Mouse (Mus musculus): ENCODE results near the gene Enox1.
"Not testable (repeated sequence)": the region's sequence is repeated elsewhere in the genome, so short reads cannot be mapped to it uniquely, and the experiment has no call there.

The Enox1 gene

DNA sequence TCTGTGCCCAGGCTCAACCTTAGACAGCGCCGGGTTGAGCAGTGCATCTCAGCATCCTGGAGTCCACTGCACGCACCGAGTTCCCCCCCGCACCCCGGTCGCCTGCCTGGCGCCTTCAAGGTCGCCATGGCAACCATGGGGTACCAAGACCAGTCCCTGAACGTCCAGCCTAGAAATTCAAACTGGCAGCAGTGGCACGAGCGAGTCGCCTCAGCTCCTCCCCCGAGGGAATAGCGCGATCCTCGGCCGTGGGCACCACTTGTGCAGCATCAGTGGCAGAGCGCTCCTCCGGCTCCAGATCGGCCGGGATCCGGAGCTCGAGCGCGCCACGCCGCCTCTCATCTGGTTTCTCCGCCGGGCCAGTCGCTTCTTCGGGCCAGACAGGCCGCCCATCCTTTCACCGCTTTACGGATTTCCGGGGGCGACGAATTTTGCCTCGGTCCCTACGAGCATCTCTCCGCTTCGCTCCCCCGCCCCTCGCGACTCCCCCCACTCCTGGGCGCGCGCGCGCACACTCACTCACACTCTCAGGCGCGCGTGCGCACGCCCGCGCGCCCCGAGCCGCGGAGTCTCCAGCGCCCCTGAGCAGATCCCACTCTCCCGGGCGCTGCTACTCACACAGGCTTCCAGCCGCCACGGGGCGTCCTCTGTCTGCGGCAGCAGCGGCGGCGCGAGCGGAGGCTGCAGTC, at the start of gene Enox1:
Gene Enox1 (plus strand): TSS at position 542 of the 689 bp plus-strand sequence.
- DNase-seq = peak; percentile 5

DNA sequence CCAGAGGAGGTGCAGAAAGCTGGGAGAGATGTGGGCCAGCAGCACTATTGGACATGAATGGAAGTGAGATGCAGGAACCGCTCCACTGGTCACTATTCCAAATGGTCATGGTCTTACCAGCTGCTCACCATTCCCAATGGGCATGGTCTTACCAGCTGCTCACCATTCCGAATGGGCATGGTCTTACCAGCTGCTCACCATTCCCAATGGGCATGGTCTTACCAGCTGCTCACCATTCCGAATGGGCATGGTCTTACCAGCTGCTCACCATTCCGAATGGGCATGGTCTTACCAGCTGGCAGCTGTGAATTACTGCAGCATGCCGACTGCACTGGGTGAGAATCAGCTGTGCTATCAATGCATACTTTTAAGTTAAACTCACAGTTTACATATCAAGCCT, 45.9 kb upstream of the Enox1 start:
- not testable (repeated sequence) for DNase-seq

DNA sequence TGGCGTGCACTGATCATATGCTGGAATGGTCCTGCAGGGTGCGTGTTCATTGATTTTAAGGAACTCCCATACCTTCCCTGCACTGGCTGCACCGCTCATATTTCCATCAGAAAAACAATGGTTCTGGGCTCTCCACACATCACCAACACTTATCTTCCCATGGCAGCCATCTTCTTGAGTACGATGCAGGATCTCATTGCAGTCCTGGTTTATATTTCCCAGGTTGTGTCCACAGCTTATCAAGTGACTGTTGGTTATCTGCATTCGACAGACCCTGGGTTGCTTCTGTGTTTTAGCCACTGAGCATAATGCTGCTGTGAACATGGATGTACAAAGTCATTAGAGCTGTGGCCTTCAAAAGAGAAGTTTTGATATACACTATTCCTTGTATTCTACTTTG, 26.0 kb upstream of the Enox1 start:
- no peak for DNase-seq

DNA sequence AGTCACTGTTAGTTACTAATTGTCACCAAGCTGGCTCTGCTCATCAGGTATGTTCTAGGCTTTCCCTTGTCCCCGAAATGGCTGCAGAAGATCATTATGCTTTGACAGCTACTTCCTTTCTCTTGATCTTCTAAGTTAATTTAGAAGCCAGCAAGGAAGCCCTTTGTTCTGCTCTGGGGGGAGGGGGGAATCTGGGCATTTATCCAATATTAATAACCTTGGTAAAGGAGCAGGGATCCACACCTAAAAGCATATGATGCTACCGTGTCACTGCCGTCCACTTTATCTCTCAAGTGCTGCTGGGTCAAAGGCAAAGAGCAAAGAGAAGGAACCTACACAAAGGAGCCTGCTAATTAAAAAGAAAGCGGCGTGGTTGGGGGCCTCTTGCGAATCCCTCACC, 19.6 kb upstream of the Enox1 start:
- no peak for DNase-seq

DNA sequence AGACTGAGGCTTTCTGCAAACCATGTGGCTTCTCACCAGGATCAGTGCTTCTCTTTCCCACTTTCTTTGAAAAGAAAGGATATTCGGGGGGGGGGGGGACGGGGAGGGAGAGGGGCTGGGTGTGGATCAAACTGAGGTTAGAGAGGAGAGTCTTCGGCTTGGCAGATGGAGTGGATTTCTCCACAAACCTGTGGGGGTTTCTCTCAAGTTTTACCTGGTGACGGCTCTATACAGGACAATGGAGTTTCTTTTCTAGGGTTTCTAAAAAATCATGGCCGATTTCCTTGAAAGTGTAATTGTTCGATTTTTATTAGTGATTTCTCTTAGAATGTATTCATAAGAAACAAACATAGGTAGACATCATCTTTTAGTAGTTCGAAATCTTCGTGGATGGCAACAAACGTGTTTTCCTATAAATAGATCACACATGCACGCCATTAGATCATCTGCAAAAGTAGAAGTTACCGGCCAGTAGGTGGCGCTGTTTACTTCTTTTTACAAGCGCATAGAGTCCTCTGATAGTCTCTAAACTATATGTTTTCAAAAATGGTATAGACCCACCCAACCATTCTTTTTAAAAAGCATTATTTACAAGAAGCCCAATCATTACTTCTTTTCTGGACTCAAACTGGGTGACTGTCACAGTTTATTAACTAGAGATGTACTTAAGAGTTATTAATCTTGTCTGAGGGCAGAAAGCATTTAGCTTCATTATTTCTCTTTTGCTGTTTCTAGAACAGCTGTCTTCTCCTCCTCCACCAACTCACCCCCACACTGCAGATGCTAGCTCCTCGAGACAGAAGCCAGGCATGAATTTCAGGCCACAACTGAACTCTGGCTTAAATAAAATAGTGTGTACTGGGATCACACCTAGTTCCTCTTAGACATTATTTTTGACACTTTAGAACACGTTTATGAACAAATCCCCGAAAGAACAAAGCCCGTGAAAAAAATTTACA, 15.0 kb upstream of the Enox1 start:
- peak; percentile 88 for DNase-seq

DNA sequence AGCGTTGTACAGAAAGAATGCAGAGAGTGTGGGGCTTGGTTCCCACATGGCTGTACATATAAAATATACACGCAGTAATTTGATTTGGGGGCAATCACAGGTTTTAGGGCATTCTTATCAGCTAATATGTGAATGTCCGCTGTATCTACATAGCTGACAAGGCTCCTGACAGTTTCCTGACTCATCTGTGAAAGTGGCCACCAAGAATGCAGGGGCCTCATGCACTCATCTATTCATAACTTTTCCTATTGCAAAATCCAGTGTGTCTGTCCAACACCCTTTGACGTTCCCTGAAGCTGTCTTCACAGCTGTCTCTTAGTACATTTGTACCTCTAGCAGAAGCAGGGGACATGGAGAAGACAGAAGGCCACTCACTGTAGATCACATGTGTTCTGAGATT, 11.5 kb upstream of the Enox1 start:
- no peak for DNase-seq

DNA sequence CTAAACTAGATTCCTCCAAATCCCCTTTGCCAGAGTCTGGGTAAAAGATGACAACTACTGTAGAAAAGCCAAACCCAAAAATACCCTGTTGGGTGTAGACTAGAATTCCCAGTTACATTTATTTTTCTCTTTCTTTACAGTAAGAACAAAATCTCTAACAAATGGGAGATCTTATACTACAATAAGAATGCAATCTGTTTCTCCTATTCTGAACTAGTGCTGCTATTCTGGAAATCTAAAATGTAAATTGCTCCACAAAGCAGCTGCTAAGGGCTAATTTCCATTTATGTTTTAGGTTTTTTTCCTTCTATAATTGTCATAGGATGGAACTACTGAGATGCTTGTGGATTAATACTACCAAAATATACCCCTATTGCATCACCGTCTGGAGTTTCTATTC, 8.9 kb upstream of the Enox1 start:
- DNase-seq = no peak

DNA sequence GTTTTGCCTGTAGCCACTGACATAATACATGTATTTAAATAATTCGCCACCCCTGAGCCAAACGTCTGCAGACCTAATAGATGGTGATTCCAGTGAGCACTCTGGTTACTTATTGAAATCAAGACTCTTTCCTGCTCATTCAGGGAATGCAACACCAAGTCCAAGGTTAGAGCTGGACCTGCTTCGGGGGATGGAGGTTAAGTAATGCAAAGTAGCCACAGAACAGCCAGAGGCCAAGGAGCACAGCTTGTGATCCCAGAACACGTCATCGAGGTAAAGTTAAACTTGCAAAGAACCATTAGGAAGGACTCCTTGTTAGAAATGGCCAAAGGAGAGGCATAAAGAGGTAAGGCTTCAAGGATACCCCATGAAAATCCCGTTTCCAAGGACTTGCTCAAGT, 6.0 kb upstream of the Enox1 start:
- DNase-seq = no peak

DNA sequence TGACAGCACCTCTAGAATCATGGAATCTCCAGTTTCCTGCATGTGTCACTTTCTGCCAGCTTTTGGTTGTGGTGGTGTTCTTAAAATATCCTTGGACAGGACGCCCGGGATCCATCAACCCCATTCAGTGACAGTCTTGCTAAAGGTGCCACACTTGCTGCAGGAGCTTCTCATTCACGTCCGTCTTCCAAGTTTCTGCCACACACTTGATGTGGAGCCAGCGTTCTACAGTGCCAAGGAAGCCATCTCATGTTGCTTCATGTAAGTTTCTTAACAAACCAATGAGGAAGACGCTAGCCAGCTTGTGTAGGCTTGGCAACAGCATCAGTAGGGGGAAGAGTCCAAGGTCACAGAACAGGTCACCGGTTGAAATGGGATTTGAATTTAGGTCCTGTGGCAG, 5.1 kb upstream of the Enox1 start:
- no peak for DNase-seq

DNA sequence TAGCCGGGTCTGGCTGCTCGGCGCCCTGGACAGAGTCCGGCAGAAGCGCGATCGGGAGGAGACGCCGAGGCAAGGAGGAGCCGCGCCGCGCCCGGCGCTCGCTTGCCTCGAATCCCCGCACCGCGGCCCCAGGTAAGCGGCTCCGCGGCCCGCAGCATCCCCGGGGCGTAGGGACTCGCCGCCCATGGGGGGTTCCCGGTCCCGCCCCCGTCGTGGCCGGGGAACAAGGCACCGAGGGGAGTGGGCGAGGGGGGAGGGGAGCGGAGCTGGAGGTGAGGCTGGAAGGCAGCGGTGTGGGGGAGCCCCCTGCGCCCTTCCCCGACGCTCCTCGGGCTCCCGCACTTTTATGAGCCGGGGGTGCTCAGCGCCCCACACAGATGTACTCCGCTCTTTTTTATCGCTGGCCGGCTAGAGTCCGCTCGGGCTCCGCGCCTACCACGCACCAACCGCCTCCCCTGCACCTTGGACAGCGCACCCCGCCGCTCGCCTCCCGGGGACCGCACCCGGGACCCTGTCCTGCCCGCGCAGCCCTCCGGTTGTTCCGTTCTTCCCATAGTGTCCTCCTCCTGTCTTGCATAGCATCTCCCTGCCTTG, 445 bp downstream of the Enox1 start:
- DNase-seq = no peak

DNA sequence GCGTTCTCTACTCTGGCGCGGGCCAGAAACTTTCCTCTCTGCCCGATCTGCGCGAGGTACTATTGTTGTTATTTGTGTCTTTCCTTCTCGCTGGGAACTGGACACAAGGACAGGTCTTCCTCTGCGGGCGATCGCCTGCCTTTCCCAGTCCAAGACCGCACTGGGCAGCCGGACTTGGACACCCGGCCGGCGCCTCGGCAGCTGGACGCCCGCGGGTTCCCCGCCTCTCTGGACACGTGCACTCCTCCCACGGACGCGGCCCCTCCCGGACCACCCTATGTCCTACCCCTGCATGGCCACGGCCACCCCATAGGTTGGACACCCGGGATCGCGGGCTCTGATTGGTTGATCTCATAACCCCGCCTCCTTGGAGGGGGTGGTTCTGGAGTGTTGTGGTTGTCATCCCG, 945 bp downstream of the Enox1 start:
- peak; percentile 28 for DNase-seq

DNA sequence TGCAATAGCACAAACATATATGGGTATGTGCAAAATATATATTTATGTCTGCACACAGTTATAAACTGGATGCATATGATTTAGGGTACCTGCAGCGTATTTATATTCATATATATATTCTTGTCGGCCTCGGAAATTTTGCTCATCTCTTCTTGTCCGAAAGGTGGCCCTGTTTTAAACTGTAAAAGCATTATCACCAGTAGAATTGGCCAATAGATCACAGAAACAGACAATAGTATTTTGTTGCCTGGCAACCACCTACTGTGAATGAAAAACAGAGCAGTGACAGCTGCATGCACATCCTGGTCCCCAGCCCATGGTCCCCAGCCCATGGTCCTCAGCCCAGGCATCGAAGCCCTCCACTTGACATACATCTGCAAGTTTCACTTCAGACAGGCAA, 2.8 kb downstream of the Enox1 start:
- no peak for DNase-seq

DNA sequence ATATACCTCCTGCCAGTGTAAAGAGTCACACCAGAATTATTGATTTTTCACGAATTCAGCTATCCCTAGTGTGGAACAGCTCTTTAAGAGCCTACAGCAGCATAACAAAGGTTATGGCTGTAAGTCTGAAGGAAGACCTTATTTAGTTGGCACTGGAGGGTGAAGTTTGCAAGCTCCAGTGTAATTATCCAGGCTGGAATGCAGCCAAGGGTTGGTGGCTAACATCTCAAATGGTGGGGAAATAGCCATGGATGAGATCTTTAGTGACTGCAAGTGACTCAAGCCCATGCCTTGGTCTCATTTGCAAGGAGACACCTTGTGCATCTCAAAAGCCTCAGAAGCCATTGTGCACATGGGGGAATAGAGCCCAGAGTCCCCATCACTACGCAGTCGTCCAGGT, 5.9 kb downstream of the Enox1 start:
- no peak for DNase-seq

DNA sequence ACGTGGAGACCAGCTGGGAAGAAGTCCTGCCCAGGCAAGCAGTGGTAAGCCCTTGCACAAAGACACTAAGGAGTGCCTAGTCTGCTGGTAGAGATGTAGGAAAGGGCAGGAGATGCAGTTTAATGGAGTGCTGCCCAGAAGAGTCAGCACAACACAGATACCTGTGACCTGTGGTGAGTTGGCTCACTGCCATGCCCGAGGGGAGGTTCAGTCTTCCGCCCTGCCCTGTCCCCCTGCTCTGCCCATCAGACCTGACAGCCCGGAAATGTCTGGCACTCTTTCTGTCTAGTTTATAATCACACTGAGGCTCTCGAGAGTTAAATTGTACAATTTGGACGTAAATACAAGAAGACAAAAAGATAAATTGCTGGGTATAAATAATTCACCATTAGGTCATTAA, 7.8 kb downstream of the Enox1 start:
- no peak for DNase-seq

DNA sequence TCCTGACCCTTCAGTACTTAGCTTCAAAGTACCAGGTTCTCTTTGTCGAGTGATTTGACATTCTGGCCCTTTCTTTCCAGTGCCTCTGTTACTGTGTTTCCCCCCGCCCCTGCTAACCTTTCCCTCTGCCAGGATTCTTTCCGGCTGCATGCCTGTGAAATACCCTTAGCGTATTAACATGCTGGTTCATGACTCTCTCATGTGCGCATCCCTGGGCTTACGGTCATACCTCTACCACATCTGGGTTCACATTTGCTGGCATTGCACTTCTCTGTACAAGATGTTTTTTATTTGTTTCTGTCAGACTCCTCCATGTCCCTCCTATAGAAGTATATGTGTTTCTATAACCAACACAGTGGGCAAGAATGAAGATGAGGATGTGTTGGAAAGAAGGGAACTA, 11.6 kb downstream of the Enox1 start:
- DNase-seq = no peak

DNA sequence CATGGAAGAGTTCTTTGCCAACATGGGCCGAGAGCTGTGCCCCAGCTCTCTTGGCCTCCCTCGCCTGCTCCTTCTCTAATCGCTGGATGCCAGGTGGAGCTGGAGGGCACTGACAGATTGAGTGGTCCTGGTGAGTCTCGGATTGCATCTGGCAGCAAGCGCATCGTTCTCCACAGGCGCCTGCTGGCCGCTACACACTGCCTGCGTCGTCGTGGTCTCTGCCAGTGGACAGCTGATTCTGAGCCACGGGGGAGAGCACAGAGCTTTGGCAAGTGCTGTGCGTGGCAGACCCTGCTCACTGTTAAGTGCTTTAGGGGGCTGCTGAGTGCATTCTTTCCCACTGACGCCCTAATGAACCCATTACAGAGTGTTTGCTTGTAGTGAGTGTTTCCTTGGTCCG, 17.9 kb downstream of the Enox1 start:
- DNase-seq = no peak

DNA sequence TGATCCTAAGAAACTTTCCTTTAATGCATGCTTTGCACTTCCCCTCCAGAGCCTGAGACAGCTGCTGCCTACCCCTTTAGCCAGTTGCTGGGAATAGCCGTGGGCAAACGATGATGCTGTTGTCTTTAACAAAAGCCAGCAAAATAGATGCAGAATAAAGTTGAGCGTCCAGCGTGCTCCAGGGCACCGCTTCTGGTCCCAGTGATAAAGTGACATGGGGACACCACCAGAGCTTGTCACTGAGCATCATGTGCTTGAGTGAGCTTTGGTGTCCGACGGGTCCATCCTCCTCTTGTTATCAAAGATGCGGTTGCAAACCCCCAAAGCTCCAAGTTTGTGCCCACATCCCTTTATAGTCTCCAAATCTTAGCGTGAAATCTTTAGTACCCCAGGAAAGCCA, 18.4 kb downstream of the Enox1 start:
- DNase-seq = no peak

DNA sequence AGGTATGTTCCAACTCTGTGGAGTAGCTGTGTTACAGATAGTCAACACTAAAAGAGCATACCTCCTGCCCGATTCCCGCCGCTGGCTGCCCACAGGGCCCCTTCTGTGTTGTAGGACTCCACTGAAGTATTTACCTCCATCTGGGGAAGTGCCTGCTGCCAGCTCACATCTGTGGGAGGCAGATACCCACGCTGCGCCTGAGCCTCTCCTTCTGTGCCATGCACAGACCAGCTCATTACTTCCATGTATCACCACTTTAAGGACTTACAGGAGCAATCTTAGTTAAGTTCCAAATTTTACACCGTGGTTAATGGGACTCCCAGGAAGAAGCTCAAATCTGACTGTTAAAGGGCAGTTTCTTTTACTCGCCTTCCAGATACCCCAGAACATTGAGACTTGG, 23.7 kb downstream of the Enox1 start:
- no peak for DNase-seq

DNA sequence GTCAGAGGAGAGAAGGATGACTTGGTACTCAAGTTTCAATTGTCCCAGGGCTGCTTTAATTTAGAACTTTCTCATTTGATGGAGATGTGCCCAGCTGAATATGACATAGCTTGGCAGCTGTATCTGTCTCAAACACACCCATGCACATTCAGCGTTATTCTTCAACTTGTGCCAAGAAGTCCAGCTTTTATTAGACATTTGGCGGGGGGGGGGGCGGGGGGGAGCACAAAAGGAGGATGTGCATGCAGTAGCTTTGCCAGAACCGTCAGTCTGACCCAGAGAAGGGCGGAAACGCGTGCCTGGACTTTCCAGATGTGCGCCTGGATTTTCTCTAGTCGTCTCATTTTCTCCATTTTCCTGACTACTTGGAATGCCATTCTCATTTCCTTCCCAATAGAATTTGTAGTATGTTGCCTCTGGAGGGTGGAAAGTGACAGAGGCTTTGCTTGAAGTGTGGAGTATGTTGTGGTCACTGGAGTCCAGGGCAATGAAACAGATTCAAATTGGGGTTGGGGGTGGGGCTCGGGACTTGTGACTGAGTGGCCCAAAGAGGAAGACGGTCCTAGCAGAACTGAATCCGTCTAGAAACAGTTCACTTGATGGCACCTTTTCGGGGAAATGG, 24.3 kb downstream of the Enox1 start:
- no peak for DNase-seq

DNA sequence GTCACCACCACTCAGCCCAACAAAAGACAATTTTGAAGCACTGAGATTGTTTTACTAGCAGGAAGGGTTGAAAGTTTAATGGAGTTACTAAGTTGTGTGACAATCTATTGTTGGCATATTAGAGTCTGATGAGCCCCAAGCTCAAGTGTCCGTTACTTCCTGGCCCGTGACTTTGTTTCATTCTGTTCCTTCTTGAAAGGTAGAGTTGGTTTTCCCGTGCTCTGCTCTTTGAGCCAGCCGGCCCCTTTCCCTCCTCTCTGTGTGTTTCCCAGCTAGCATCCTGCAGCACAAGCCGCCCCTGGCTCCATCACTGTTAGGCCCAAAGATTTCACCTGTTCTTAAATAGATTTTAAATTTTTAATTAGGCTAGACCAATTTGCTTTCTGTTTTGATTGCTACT, 26.9 kb downstream of the Enox1 start:
- no peak for DNase-seq

DNA sequence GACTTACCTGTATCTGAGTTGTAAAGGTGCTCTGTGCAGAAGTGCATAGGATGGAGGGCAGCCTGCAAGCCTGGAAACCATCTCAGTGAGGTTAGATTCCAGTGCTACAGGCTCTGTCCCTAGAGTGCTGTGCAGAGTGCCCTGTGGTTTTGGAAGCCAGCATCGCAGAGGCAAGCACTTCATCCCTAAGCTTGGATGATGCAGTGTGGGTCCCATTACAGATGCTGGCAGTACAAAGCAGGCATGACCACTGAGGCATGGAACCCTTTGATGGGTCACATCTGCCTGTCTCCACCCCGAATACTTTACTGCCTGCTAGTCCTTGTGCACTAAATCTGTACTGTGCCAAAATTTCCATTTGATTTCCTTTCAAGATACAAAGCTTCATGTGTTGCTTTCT, 33.6 kb downstream of the Enox1 start:
- no peak for DNase-seq

DNA sequence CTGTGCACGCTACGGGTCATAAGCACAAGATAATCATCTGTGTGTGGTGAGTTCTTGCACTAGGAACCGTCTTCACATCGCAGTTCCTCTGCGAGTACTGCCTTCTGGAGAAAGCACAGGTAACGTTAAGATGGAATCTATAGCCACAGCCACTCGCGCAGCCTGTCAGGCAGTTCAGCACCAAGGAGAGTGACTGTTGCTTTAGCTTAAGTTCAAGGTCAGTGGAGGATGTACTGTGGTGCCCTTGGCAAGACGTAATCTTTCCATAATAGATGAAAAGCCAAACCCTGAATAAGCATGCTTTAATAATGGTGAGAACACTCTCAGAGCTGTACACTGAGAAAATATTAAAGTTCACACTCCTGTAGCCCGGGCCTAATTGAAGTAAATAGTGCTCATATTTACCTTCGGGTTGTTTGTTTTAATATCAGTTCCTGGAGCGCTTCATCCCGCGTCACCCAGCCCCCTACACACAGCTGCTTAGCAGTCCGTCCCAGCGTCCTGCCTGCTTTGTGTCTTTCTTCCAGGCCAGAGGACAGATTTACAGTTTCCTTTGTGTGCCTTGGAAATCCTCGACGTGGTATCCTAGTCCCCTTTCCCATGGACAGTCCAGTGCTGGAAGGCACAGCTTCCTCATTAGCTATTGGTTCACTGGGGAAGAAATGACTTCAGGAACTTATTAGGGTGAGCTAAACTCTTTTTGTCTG, 38.9 kb downstream of the Enox1 start:
- no peak for DNase-seq

DNA sequence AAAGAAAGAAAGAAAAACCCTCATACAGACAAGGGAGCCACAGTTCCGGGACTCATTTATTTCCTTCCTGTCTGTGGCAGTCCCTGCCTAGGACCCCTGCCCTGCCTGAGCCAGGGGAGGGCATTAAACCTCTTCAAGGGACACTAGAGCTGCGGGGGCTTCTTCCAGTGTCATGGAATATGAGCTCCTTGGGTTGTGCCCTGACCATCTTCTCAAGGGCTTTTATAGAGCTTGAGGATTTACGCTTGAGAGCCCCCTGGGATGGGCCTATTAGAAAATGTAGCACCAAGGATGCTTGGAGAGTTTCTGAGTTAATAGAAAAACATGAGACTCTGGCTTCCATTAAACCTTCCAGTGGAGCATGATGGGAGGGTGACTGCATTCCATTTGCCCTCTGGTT, 39.7 kb downstream of the Enox1 start:
- DNase-seq = no peak
